Mouse (Mus musculus) embryonic fibroblast, embryonic 13.5 days (primary cell): ENCODE results near the gene Arpc2.

ENCODE experiments used
- CTCF ChIP-seq: IDR thresholded peaks from 2 replicates; pipeline ENCODE4 v1.5.1; 2011; ENCODE audit warnings: mild to moderate bottlenecking, control low read depth, low read length, moderate library complexity, borderline replicate concordance; ENCODE audit not compliant: insufficient read depth
- POLR2A ChIP-seq: IDR thresholded peaks from 2 replicates; pipeline ENCODE4 v1.6.1; 2011; ENCODE audit warnings: low read depth, mild to moderate bottlenecking, control low read depth, low read length, moderate library complexity

DNA sequence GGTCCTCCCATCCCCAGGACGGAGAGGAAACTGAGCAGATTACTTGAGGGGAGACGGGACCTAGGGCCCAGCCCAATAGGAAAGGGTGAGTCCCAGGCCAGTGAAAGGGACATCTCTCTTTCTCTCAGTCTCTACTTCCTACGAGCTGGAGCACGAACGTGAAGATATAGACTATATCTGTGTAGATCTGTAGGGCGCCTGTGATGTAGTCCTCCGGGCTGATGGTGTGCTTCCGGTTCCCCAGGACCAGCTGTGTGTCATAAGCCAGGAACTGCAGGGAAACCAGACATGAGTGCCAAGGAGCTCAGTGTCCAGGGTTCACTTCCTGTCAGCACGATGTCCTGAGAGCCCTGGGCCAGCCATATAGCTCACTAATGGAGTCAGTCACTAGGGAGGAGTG lies 53.4 kb downstream of the Arpc2 start:
- no peak for TF ChIP-seq POLR2A
- TF ChIP-seq CTCF: no peak
